Mouse (Mus musculus) monocyte, adult 5-6 weeks (primary cell): ENCODE measurements around the gene Olfr420. TPM values are rescaled to one million over a fixed set of nuclear protein-coding genes. Genes with fewer than 3 reads are reported as not detected.

Source experiments
- ATAC-seq: fragments of 153-309, 156-312 bp; replicated peaks from 2 replicates; pipeline ENCODE4 v1.8.0; 2017; ENCODE audit warnings: mild to moderate bottlenecking; ENCODE audit not compliant: low TSS enrichment, insufficient number of reproducible peaks, severe bottlenecking, poor library complexity, low FRiP score
- total RNA-seq: library from RNA; stranded (forward); fragments of 200-1000, 200-491, 200-594 nt; gene quantifications from 3 replicates; pipeline ENCODE4 v1.2.3, GENCODE M21; 2017

Gene Olfr420
- not detected in 3 replicates for total RNA-seq

GRCm38 (mm10) chr1:174155333-174155732 is at the start of gene Olfr420:
Gene Olfr420, plus strand, starts transcription at chr1:174155633.
- no peak for ATAC-seq

GRCm38 (mm10) chr1:174121062-174121461 is 34.4 kb upstream of the Olfr420 start, which contains the start of gene Olfr231:
Gene Olfr231, minus strand, starts transcription at chr1:174121162.
- no peak for ATAC-seq

- no peak for ATAC-seq
Measured at GRCm38 (mm10) chr1:174131217-174131616, 24.2 kb upstream of the Olfr420 start, which contains the start of gene Olfr424. Gene Olfr424, plus strand, starts transcription at chr1:174131517.

GRCm38 (mm10) chr1:174131999-174132398 is 23.4 kb upstream of the Olfr420 start:
- no peak for ATAC-seq

- ATAC-seq: no peak
Measured at GRCm38 (mm10) chr1:174141384-174141783, 14.0 kb upstream of the Olfr420 start.

- ATAC-seq: no peak
Measured at GRCm38 (mm10) chr1:174146696-174147095, 8.7 kb upstream of the Olfr420 start.

GRCm38 (mm10) chr1:174149289-174149688 is 6.1 kb upstream of the Olfr420 start:
- ATAC-seq: no peak

- no peak for ATAC-seq
Measured at GRCm38 (mm10) chr1:174157622-174158021, 2.2 kb downstream of the Olfr420 start.

GRCm38 (mm10) chr1:174158512-174158911 is 3.1 kb downstream of the Olfr420 start:
- ATAC-seq: no peak

GRCm38 (mm10) chr1:174159095-174159494 is 3.7 kb downstream of the Olfr420 start:
- peak; percentile 53; the same call in 1 of the 2 replicates for ATAC-seq

- no peak for ATAC-seq
Measured at GRCm38 (mm10) chr1:174169024-174169423, 13.6 kb downstream of the Olfr420 start.

GRCm38 (mm10) chr1:174170706-174171501 is 15.5 kb downstream of the Olfr420 start:
- ATAC-seq: no peak

GRCm38 (mm10) chr1:174171537-174171936 is 16.1 kb downstream of the Olfr420 start:
- no peak for ATAC-seq

GRCm38 (mm10) chr1:174172605-174173004 is 17.2 kb downstream of the Olfr420 start, which contains the start of gene Spta1:
Gene Spta1, plus strand, starts transcription at chr1:174172776.
- no peak for ATAC-seq

- no peak for ATAC-seq
Measured at GRCm38 (mm10) chr1:174204699-174205098, 49.3 kb downstream of the Olfr420 start.

Other genes starting within 250 kb of the Olfr420 start
- 14.3 to 32.8 TPM (median 24.4 TPM) in 3 replicates for gene Ifi211, start 242.6 kb upstream of the Olfr420 start, total RNA-seq
- 230 to 569 TPM (median 257 TPM) in 3 replicates for gene Mndal, start 213.1 kb upstream of the Olfr420 start, total RNA-seq
- gene Ifi203, start 213.0 kb upstream of the Olfr420 start, total RNA-seq: 55.5 to 174 TPM (median 84.6 TPM) in 3 replicates
- gene Ifi202b, start 172.9 kb upstream of the Olfr420 start, total RNA-seq: not detected in 3 replicates
- 1.2 to 8.4 TPM (median 4.2 TPM) in 3 replicates for gene Ifi205, start 123.8 kb upstream of the Olfr420 start, total RNA-seq
- gene Olfr433, start 114.9 kb upstream of the Olfr420 start, total RNA-seq: 0.49 TPM in 1 of 3 replicates, not detected in the others
- gene Olfr432, start 106.4 kb upstream of the Olfr420 start, total RNA-seq: 0.10 to 0.21 TPM (median 0.19 TPM) in 3 replicates
- not detected in 3 replicates for gene Olfr430, start 89.0 kb upstream of the Olfr420 start, total RNA-seq
- not detected in 3 replicates for gene Olfr429, start 71.3 kb upstream of the Olfr420 start, total RNA-seq
- gene Olfr427, start 58.7 kb upstream of the Olfr420 start, total RNA-seq: not detected in 3 replicates
- gene Olfr231, start 34.5 kb upstream of the Olfr420 start, total RNA-seq: not detected in 3 replicates
- gene Olfr424, start 24.1 kb upstream of the Olfr420 start, total RNA-seq: not detected in 3 replicates
- gene Spta1, start 17.1 kb downstream of the Olfr420 start, total RNA-seq: 0.78 to 6.8 TPM (median 4.1 TPM) in 3 replicates
- not detected in 3 replicates for gene Olfr419, start 96.4 kb downstream of the Olfr420 start, total RNA-seq
- gene Mptx1, start 174.9 kb downstream of the Olfr420 start, total RNA-seq: not detected in 3 replicates
- not detected in 3 replicates for gene Olfr417, start 209.5 kb downstream of the Olfr420 start, total RNA-seq
- not detected in 3 replicates for gene Olfr248, start 235.4 kb downstream of the Olfr420 start, total RNA-seq